Mouse (Mus musculus): ENCODE measurements around the gene Dlx4. TPM values are rescaled to one million over a fixed set of nuclear protein-coding genes. Genes with fewer than 3 reads are reported as not detected.
A peak's percentile ranks its signal among the peaks of the same experiment; 100 is the strongest.

The Dlx4 gene
- polyA plus RNA-seq, 1 experiment from 2014 or later: not detected

- Histone ChIP-seq H3K36me3 (no peaks in the 10 kb centered on the region), H3K4me3 (no peak overlapping the region), H3K4me1 (peaks cover 25% of the 10 kb centered on the region), H3K9ac (replicated peaks) (no peak overlapping the region), H3K9me3 (no peaks in the 10 kb centered on the region), H3K4me2 (replicated peaks) (no peak overlapping the region), H3K27me3 (peaks cover 45% of the 10 kb centered on the region), H3K27ac (replicated peaks) (no peak overlapping the region)
- ATAC-seq (replicated peaks): peak; percentile 69
- 1% methylated on average over 6 of the region's 6 CpGs for WGBS
Measured at GRCm38 (mm10) chr11:95117030-95117429, 29.0 kb downstream of the Dlx4 start.

GRCm38 (mm10) chr11:95110081-95110480, 36.0 kb downstream of the Dlx4 start:
- no peaks in the 10 kb centered on the region for H3K9me3 ChIP-seq
- no peak overlapping the region for H3K9ac ChIP-seq (replicated peaks)
- no peak overlapping the region for H3K4me2 ChIP-seq (replicated peaks)
- WGBS: 86% methylated on average over 7 of the region's 7 CpGs
- H3K27me3 ChIP-seq: no peaks in the 10 kb centered on the region
- H3K4me1 ChIP-seq: peaks cover 12% of the 10 kb centered on the region
- no peaks in the 10 kb centered on the region for H3K36me3 ChIP-seq
- H3K27ac ChIP-seq (replicated peaks): no peak overlapping the region
- no peak overlapping the region for H3K4me3 ChIP-seq
- no peak for ATAC-seq (replicated peaks)

- Histone ChIP-seq H3K36me3 (no peaks in the 10 kb centered on the region), H3K27ac (replicated peaks) (no peak overlapping the region), H3K4me3 (no peak overlapping the region), H3K9me3 (no peaks in the 10 kb centered on the region), H3K4me2 (replicated peaks) (no peak overlapping the region), H3K4me1 (peaks cover 12% of the 10 kb centered on the region), H3K9ac (replicated peaks) (no peak overlapping the region), H3K27me3 (no peaks in the 10 kb centered on the region)
- WGBS: 86% methylated on average over 2 of the region's 2 CpGs
- no peak for ATAC-seq (replicated peaks)
Measured at GRCm38 (mm10) chr11:95109000-95109399, 37.1 kb downstream of the Dlx4 start.

GRCm38 (mm10) chr11:95106440-95107236, 39.4 kb downstream of the Dlx4 start:
- H3K4me3 ChIP-seq: no peak overlapping the region
- peak; percentile 63 for ATAC-seq (replicated peaks)
- WGBS: 34% methylated on average over 23 of the region's 23 CpGs
- no peaks in the 10 kb centered on the region for H3K9me3 ChIP-seq
- H3K4me1 ChIP-seq: peaks cover 12% of the 10 kb centered on the region
- no peaks in the 10 kb centered on the region for H3K27me3 ChIP-seq
- H3K27ac ChIP-seq (replicated peaks): no peak overlapping the region
- no peak overlapping the region for H3K9ac ChIP-seq (replicated peaks)
- no peaks in the 10 kb centered on the region for H3K36me3 ChIP-seq
- peak overlapping the region; percentile 13; the same call in 1 of the 2 replicates for H3K4me2 ChIP-seq (replicated peaks)

- H3K4me1 ChIP-seq: peaks cover 12% of the 10 kb centered on the region
- 3% methylated on average over 25 of the region's 25 CpGs for WGBS
- H3K4me2 ChIP-seq (replicated peaks): peak overlapping the region; percentile 14
- no peak for ATAC-seq (replicated peaks)
- H3K27me3 ChIP-seq: no peaks in the 10 kb centered on the region
- no peaks in the 10 kb centered on the region for H3K9me3 ChIP-seq
- H3K36me3 ChIP-seq: no peaks in the 10 kb centered on the region
- H3K4me3 ChIP-seq: no peak overlapping the region
- H3K27ac ChIP-seq (replicated peaks): no peak overlapping the region
- H3K9ac ChIP-seq (replicated peaks): no peak overlapping the region
Measured at GRCm38 (mm10) chr11:95105274-95105874, 40.7 kb downstream of the Dlx4 start.

- Histone ChIP-seq H3K9ac (replicated peaks) (no peak overlapping the region), H3K4me3 (no peak overlapping the region), H3K36me3 (no peaks in the 10 kb centered on the region), H3K4me2 (replicated peaks) (no peak overlapping the region), H3K9me3 (no peaks in the 10 kb centered on the region), H3K27ac (replicated peaks) (no peak overlapping the region), H3K4me1 (peaks cover 12% of the 10 kb centered on the region), H3K27me3 (no peaks in the 10 kb centered on the region)
- no peak for ATAC-seq (replicated peaks)
- 82% methylated on average over 6 of the region's 6 CpGs for WGBS
Measured at GRCm38 (mm10) chr11:95104266-95104665, 41.8 kb downstream of the Dlx4 start.

- Histone ChIP-seq H3K27me3 (no peaks in the 10 kb centered on the region), H3K4me3 (no peak overlapping the region), H3K36me3 (no peaks in the 10 kb centered on the region), H3K27ac (replicated peaks) (no peak overlapping the region), H3K9ac (replicated peaks) (no peak overlapping the region), H3K4me2 (replicated peaks) (no peak overlapping the region), H3K4me1 (peaks cover 12% of the 10 kb centered on the region), H3K9me3 (no peaks in the 10 kb centered on the region)
- no peak for ATAC-seq (replicated peaks)
- 90% methylated on average over 19 of the region's 19 CpGs for WGBS
Measured at GRCm38 (mm10) chr11:95102161-95102904, 43.7 kb downstream of the Dlx4 start.

- 52% methylated on average over 16 of the region's 16 CpGs for WGBS
- H3K27me3 ChIP-seq: no peaks in the 10 kb centered on the region
- no peak overlapping the region for H3K4me2 ChIP-seq (replicated peaks)
- no peak for ATAC-seq (replicated peaks)
- H3K4me1 ChIP-seq: peaks cover 10% of the 10 kb centered on the region
- no peak overlapping the region for H3K4me3 ChIP-seq
- no peak overlapping the region for H3K27ac ChIP-seq (replicated peaks)
- no peaks in the 10 kb centered on the region for H3K9me3 ChIP-seq
- no peak overlapping the region for H3K9ac ChIP-seq (replicated peaks)
- no peaks in the 10 kb centered on the region for H3K36me3 ChIP-seq
Measured at GRCm38 (mm10) chr11:95101071-95101788, 44.8 kb downstream of the Dlx4 start.

GRCm38 (mm10) chr11:95100393-95100792, 45.7 kb downstream of the Dlx4 start:
- Histone ChIP-seq H3K27ac (replicated peaks) (no peak overlapping the region), H3K9me3 (no peaks in the 10 kb centered on the region), H3K36me3 (no peaks in the 10 kb centered on the region), H3K27me3 (no peaks in the 10 kb centered on the region), H3K4me3 (no peak overlapping the region), H3K4me2 (replicated peaks) (no peak overlapping the region), H3K9ac (replicated peaks) (no peak overlapping the region), H3K4me1 (peaks cover 6% of the 10 kb centered on the region)
- WGBS: 36% methylated on average over 3 of the region's 3 CpGs
- ATAC-seq (replicated peaks): no peak

- H3K4me2 ChIP-seq (replicated peaks): no peak overlapping the region
- H3K9me3 ChIP-seq: no peaks in the 10 kb centered on the region
- no peak overlapping the region for H3K9ac ChIP-seq (replicated peaks)
- no peaks in the 10 kb centered on the region for H3K36me3 ChIP-seq
- H3K4me3 ChIP-seq: no peak overlapping the region
- 73% methylated on average over 5 of the region's 5 CpGs for WGBS
- no peak for ATAC-seq (replicated peaks)
- peaks cover 4% of the 10 kb centered on the region for H3K4me1 ChIP-seq
- no peak overlapping the region for H3K27ac ChIP-seq (replicated peaks)
- no peaks in the 10 kb centered on the region for H3K27me3 ChIP-seq
Measured at GRCm38 (mm10) chr11:95098346-95099095, 47.5 kb downstream of the Dlx4 start.

- Histone ChIP-seq H3K27ac (replicated peaks) (no peak overlapping the region), H3K4me1 (peaks cover 4% of the 10 kb centered on the region), H3K4me2 (replicated peaks) (no peak overlapping the region), H3K27me3 (no peaks in the 10 kb centered on the region), H3K4me3 (no peak overlapping the region), H3K9ac (replicated peaks) (no peak overlapping the region), H3K9me3 (no peaks in the 10 kb centered on the region), H3K36me3 (no peaks in the 10 kb centered on the region)
- 61% methylated on average over 6 of the region's 6 CpGs for WGBS
- no peak for ATAC-seq (replicated peaks)
Measured at GRCm38 (mm10) chr11:95097889-95098288, 48.2 kb downstream of the Dlx4 start.
